Mouse (Mus musculus): ENCODE results near the gene Nsmce4a.

GRCm38 (mm10) chr7:130519096-130520048 is 53.5 kb downstream of the Nsmce4a start:
- no peak for TF ChIP-seq CTCF (IDR thresholded peaks at IDR 0.05 in 2 of 3, conservative IDR thresholded peaks at IDR 0.05 in 1 of 3; ENCODE audit: control insufficient read depth in 1 of 3, insufficient read depth in 1 of 3, low read depth in 2 of 3, low read length in 3 of 3, poor library complexity in 1 of 3, severe bottlenecking in 1 of 3)
- TF ChIP-seq USF2 (IDR thresholded peaks at IDR 0.05; ENCODE audit: borderline replicate concordance in 1 of 2, insufficient read depth in 1 of 2, low read depth in 1 of 2, low read length in 2 of 2), result no peak
- TF ChIP-seq TAL1 (IDR thresholded peaks at IDR 0.05; ENCODE audit: low read length), result no peak
- peak; percentile 79 to 82 for TF ChIP-seq POLR2A (IDR thresholded peaks at IDR 0.05; ENCODE audit: control insufficient read depth in 1 of 2, insufficient read depth in 1 of 2, low read depth in 1 of 2, low read length in 2 of 2, poor library complexity in 1 of 2)
- peak in 1 of 2 experiments; percentile 14; a peak in 1 of 4 replicates for TF ChIP-seq EP300 (IDR thresholded peaks at IDR 0.05; ENCODE audit: low read depth in 1 of 2, low read length in 2 of 2)
- TF ChIP-seq BHLHE40 (IDR thresholded peaks at IDR 0.05; ENCODE audit: borderline replicate concordance, low read depth, low read length), result no peak
- no peak; the same call in 1 of the 2 replicates for TF ChIP-seq MAX (IDR thresholded peaks at IDR 0.05; ENCODE audit: low read length)
- no peak for TF ChIP-seq RCOR1 (IDR thresholded peaks at IDR 0.05; ENCODE audit: low read depth, low read length)
- peak; percentile 40; the same call in 1 of the 2 replicates for TF ChIP-seq E2F4 (IDR thresholded peaks at IDR 0.05; ENCODE audit: borderline replicate concordance, low read depth, low read length)
- peak; percentile 74 for TF ChIP-seq ELF1 (IDR thresholded peaks at IDR 0.05; ENCODE audit: low read depth, low read length)
- peak; percentile 24; the same call in 1 of the 2 replicates for TF ChIP-seq MAZ (IDR thresholded peaks at IDR 0.05; ENCODE audit: low read depth, low read length)
- TF ChIP-seq NELFE (IDR thresholded peaks at IDR 0.05; ENCODE audit: low read depth, low read length), result peak; percentile 62

Measured in MEL (cell line).